Mouse (Mus musculus): ENCODE data around the gene Vcp. TPM values are rescaled to one million over a fixed set of nuclear protein-coding genes. Genes with fewer than 3 reads are reported as not detected.

The Vcp gene
- total and polyA plus RNA-seq, 2 experiments from 2014 or later = 255 to 443 TPM

DNA sequence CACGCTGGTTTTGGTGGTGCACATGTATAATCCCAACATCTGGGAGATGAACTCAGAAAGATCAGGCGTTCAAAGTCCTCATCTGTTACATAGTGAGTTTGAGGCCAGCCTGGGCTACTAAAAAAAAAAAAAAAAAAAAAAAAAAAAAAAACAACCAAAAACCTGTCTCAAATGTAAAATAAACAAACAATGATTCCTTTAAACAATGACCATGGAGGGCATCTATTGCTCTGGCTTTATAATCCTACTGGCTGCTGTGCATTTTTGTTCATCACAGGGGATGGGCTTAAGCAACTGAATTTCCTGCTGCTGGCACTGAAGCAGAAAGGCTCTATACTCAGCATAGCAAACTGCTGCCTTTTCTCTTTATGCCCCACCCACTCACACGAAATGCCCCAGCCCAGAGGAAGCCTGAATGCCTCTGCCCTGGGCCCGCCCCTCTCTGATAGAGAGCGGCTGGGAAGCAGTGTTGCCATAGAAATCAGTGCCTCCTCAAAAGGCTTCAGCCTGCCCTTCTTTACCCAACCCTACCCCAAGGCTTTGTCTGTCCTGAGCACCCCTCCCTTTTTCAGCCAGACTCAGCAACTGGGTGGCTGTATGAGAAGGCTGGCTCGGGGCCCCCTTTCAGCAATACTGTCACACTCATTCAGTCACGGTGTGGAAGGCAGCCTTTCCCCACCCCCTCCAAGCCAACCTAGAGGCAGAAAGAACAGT lies 43.5 kb upstream of the Vcp start:
- H3K9ac ChIP-seq = peak overlapping the region; percentile 15
- peak overlapping the region; percentile 88 for H3K4me2 ChIP-seq (ENCODE audit: low read depth)
- DNase-seq (peak; percentile 81), ATAC-seq (peak; percentile 57)
- 6% methylated on average over 7 of the region's 7 CpGs for WGBS
- peaks cover 15% of the 10 kb centered on the region for H3K4me1 ChIP-seq (ENCODE audit: insufficient read depth)
- peak overlapping the region; percentile 85 for H3K27ac ChIP-seq (ENCODE audit: low read depth, low read length)
- no peaks in the 10 kb centered on the region for H3K36me3 ChIP-seq (ENCODE audit: insufficient read depth)
- H3K4me3 ChIP-seq (ENCODE audit: low read depth, low read length) = peak overlapping the region; percentile 63
- no peaks in the 10 kb centered on the region for H3K9me3 ChIP-seq (ENCODE audit: low read length)
- no peak; the same call in 1 of the 2 replicates for TF ChIP-seq CTCF (IDR thresholded peaks at IDR 0.05; ENCODE audit: low read depth)
- no peaks in the 10 kb centered on the region for H3K27me3 ChIP-seq (ENCODE audit: insufficient read depth, low read length)

GRCm38 (mm10) chr4:43040881-43041547 lies 40.7 kb upstream of the Vcp start:
- Histone ChIP-seq H3K9ac (no peak overlapping the region), H3K4me1 (ENCODE audit: insufficient read depth) (peaks cover 17% of the 10 kb centered on the region), H3K4me2 (ENCODE audit: low read depth) (peak overlapping the region; percentile 27; the same call in 1 of the 2 replicates), H3K27me3 (ENCODE audit: insufficient read depth, low read length) (no peaks in the 10 kb centered on the region), H3K36me3 (ENCODE audit: insufficient read depth) (peaks cover 10% of the 10 kb centered on the region), H3K27ac (ENCODE audit: low read depth, low read length) (no peak overlapping the region), H3K9me3 (ENCODE audit: low read length) (no peaks in the 10 kb centered on the region), H3K4me3 (ENCODE audit: low read depth, low read length) (no peak overlapping the region)
- WGBS = 67% methylated on average over 9 of the region's 9 CpGs
- no peak for DNase-seq
- ATAC-seq = no peak
- TF ChIP-seq CTCF (IDR thresholded peaks at IDR 0.05; ENCODE audit: low read depth) = no peak

- Histone ChIP-seq H3K4me1 (ENCODE audit: insufficient read depth) (peaks cover 17% of the 10 kb centered on the region), H3K9me3 (ENCODE audit: low read length) (no peaks in the 10 kb centered on the region), H3K4me3 (ENCODE audit: low read depth, low read length) (peak overlapping the region; percentile 74), H3K9ac (peak overlapping the region; percentile 70), H3K4me2 (ENCODE audit: low read depth) (peak overlapping the region; percentile 85), H3K36me3 (ENCODE audit: insufficient read depth) (peaks cover 19% of the 10 kb centered on the region), H3K27ac (ENCODE audit: low read depth, low read length) (peak overlapping the region; percentile 69), H3K27me3 (ENCODE audit: insufficient read depth, low read length) (no peaks in the 10 kb centered on the region)
- no peak for TF ChIP-seq CTCF (IDR thresholded peaks at IDR 0.05; ENCODE audit: low read depth)
- WGBS = 2% methylated on average over 25 of the region's 25 CpGs
- DNase-seq (peak; percentile 95), ATAC-seq (peak; percentile 97)
Observed at GRCm38 (mm10) chr4:43040114-43040572, 39.8 kb upstream of the Vcp start.

- Histone ChIP-seq H3K36me3 (ENCODE audit: insufficient read depth) (peaks cover 23% of the 10 kb centered on the region), H3K9ac (peak overlapping the region; percentile 70), H3K4me1 (ENCODE audit: insufficient read depth) (peaks cover 14% of the 10 kb centered on the region), H3K4me3 (ENCODE audit: low read depth, low read length) (peak overlapping the region; percentile 74), H3K9me3 (ENCODE audit: low read length) (no peaks in the 10 kb centered on the region), H3K4me2 (ENCODE audit: low read depth) (peak overlapping the region; percentile 85), H3K27me3 (ENCODE audit: insufficient read depth, low read length) (no peaks in the 10 kb centered on the region), H3K27ac (ENCODE audit: low read depth, low read length) (peak overlapping the region; percentile 69)
- TF ChIP-seq CTCF (IDR thresholded peaks at IDR 0.05; ENCODE audit: low read depth) = no peak
- 4% methylated on average over 11 of the region's 11 CpGs for WGBS
- ATAC-seq (peak; percentile 7), DNase-seq (peak; percentile 10)
Observed at GRCm38 (mm10) chr4:43039609-43040008, 39.3 kb upstream of the Vcp start.

DNA sequence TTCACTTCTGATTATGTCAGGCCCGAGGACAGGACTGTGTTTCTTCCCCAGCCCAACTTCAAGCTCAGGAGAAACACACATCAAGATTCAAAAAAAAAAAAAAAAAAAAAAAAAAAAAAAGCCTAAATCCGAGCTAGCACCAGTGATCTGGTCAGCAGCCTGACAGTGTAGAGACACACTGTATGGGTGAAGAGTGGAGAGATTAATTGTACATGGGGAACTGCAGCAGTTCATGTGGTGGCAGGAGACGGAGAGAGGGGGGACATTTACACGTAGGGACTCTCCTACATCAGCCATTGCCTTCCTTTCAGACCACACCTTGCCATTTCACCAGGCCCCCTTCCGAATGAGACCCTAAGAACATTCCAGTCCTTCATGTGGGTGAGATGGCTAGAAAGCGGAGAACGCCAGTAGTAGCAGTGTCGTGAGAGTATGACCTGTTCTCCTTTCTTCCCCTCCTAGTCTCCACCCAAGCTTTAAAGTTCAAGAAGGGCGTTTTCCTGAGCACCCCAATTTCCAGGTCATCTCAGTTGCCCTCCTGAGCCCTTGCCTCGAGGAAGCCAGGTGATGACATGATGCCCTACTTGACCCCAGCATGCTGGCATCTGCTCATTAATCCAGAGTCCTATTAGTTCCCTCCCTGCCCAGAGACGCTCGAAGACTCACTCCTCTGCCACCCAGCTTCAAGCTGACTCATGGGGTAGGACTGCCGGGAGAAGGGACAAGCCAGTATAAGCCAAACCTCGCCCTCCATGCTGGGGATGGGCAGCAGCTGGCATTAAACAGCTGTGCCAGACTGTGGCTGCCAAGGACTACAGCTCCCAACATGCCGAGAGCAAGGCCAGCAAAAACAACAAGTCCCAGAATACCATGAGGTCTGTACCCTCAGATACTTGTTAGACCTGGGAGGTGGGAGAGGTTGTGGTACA lies 38.5 kb upstream of the Vcp start:
- WGBS = 56% methylated on average over 15 of the region's 15 CpGs

DNA sequence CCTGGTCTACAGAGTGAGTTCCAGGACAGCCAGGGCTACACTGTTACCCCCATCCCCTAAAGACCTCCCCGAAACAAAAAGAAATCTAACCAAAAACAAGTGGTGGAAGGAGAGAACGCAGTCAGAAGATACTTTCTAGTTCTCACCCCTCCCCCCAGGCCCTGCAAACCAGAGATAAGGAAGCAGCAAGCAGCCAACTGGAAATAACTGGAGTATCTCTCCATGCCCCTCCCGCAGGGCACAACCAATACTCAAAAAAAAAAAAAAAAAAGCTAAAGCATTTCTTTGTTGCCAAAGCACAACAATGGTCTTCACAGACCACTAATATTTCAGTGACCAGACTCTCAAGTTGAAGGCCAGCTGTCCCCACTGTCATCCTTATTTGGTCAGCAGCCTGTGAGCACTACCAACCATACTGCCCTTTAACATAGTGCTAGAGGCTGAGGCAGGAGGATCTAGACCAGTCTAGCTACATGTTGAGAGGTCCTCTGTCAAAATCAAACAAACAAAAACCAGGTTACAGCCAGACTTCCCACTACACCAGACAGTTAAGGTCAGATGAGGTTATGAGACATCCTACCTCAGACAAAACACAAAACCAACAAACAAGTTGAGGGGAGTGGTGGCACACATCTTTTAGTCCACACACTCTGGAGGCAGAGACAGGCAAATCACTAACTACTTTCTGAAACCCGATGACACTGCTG lies 37.7 kb upstream of the Vcp start:
- Histone ChIP-seq H3K4me2 (ENCODE audit: low read depth) (no peak overlapping the region), H3K27me3 (ENCODE audit: insufficient read depth, low read length) (no peaks in the 10 kb centered on the region), H3K27ac (ENCODE audit: low read depth, low read length) (no peak overlapping the region), H3K4me3 (ENCODE audit: low read depth, low read length) (no peak overlapping the region), H3K9ac (no peak overlapping the region), H3K36me3 (ENCODE audit: insufficient read depth) (peaks cover 38% of the 10 kb centered on the region), H3K4me1 (ENCODE audit: insufficient read depth) (peaks cover 9% of the 10 kb centered on the region), H3K9me3 (ENCODE audit: low read length) (no peaks in the 10 kb centered on the region)
- DNase-seq (no peak), ATAC-seq (no peak)
- 75% methylated on average over 4 of the region's 4 CpGs for WGBS
- no peak for TF ChIP-seq CTCF (IDR thresholded peaks at IDR 0.05; ENCODE audit: low read depth)

More for the DNA sequence above, 38.5 kb upstream of the Vcp start:
- H3K27ac ChIP-seq (ENCODE audit: low read depth, low read length) = peak overlapping the region; percentile 69; the same call in 1 of the 2 replicates
- peaks cover 30% of the 10 kb centered on the region for H3K36me3 ChIP-seq (ENCODE audit: insufficient read depth)
- no peaks in the 10 kb centered on the region for H3K9me3 ChIP-seq (ENCODE audit: low read length)
- TF ChIP-seq CTCF (IDR thresholded peaks at IDR 0.05; ENCODE audit: low read depth) = no peak
- no peaks in the 10 kb centered on the region for H3K27me3 ChIP-seq (ENCODE audit: insufficient read depth, low read length)
- ATAC-seq = 0 out of 2 replicates have a peak, but pooled peaks have one; percentile 5
- peak; percentile 58 for DNase-seq
- peaks cover 9% of the 10 kb centered on the region for H3K4me1 ChIP-seq (ENCODE audit: insufficient read depth)
- peak overlapping the region; percentile 85 for H3K4me2 ChIP-seq (ENCODE audit: low read depth)
- peak overlapping the region; percentile 70 for H3K9ac ChIP-seq
- H3K4me3 ChIP-seq (ENCODE audit: low read depth, low read length) = peak overlapping the region; percentile 74

All from forebrain, postnatal 0 days (tissue).